Mouse (Mus musculus): ENCODE measurements around the gene Katnb1. TPM values are rescaled to one million over a fixed set of nuclear protein-coding genes. Genes with fewer than 3 reads are reported as not detected.

Katnb1 gene
- 5.5 TPM for polyA plus RNA-seq (2014; fragmentation: Illumina TruSeq; extraction: RNeasy Lipid Tissue Mini Kit (QIAGEN cat#74804); ENCODE audit: insufficient read depth, low read depth, low replicate concordance)

DNA sequence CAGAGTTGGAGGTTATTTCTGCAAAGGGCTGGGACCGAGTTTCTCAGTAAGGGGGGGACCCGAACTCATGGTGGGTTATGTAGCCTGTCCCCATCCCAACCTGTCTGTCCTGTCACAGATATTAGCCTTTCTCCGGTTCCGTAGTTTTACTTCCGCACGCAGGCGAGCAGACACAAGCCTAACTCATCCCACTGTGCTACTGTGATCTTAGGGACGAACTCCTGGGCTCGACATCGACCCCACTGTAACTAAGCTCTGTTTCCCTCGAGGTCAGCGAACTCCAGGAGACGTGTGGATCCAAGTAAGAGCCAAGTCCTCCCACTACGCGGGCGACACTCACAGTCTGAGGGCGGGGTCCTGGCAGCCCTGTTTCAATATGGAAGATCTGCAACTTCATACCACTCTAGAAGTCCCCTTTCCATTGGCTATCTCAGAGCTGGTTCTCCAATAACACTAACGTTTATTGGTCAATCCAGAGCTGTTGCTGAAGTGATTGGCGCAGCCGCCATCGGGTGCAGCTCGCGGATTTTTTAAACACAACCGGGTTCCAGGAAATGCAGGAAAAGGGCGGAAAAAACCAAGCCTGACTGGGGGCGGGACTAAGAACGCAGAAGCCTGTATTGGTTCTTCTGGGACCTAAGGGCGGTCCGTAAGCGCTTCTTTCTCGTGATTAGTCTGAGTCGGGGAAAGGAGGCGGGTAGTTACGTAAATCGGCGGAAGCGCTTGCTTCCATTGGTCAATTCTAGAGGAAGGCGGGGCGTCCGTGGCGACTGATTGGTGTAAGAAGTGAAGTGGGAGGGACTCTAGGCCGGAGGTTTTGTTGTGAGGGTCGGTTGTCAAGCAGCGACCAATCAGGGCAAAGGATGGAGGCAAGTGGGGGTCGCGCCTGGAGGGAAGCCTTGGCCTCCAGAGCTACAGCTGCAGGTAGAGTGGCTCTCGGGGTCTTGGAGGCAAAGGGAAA is at the start of gene Katnb1:
Gene Katnb1, plus strand, starts transcription at position 806 of the 961 bp plus-strand sequence.

DNA sequence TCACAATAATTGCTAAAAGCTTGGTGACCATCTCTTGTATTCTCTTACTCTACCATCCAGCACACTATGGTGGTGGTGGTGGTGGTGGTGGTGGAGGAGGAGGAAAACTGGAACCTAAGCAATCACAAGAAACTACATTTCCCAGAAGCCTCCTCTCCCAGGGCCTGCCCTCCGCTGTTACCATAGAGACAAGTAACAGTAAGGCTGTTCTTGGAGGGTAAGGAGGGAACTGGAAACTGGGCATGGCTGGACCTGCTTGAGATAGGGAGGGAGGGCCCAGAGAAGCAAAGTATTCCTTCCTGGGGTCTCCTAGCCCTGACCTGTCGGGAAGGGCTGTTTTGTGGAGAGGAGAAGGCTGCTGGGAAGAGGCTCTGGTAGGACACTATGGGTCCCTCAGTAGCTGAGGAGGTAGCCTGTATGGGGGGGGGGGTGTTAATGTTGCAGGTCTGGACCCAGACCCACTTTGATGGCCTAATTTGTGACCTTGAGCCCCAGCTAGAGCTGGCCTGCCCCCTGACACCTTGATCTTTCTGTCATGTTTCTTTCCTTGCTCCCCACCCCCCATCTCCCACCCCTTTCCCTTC is 26.0 kb upstream of the Katnb1 start, which contains the start of gene Drc7:
Gene Drc7, plus strand, starts transcription at position 177 of the 584 bp plus-strand sequence.

Other genes starting within 250 kb of the Katnb1 start
- gene Coq9, start 242.9 kb upstream of the Katnb1 start, polyA plus RNA-seq (2014; fragmentation: Illumina TruSeq; extraction: RNeasy Lipid Tissue Mini Kit (QIAGEN cat#74804); ENCODE audit: insufficient read depth, low read depth, low replicate concordance), result 32.7 TPM
- 22.1 TPM for gene Ciapin1, start 242.8 kb upstream of the Katnb1 start, polyA plus RNA-seq (2014; fragmentation: Illumina TruSeq; extraction: RNeasy Lipid Tissue Mini Kit (QIAGEN cat#74804); ENCODE audit: insufficient read depth, low read depth, low replicate concordance)
- 60.7 TPM for gene Polr2c, start 223.7 kb upstream of the Katnb1 start, polyA plus RNA-seq (2014; fragmentation: Illumina TruSeq; extraction: RNeasy Lipid Tissue Mini Kit (QIAGEN cat#74804); ENCODE audit: insufficient read depth, low read depth, low replicate concordance)
- gene Dok4, start 204.9 kb upstream of the Katnb1 start, polyA plus RNA-seq (2014; fragmentation: Illumina TruSeq; extraction: RNeasy Lipid Tissue Mini Kit (QIAGEN cat#74804); ENCODE audit: insufficient read depth, low read depth, low replicate concordance), result 21.7 TPM
- 8.3 TPM for gene Ccdc102a, start 163.1 kb upstream of the Katnb1 start, polyA plus RNA-seq (2014; fragmentation: Illumina TruSeq; extraction: RNeasy Lipid Tissue Mini Kit (QIAGEN cat#74804); ENCODE audit: insufficient read depth, low read depth, low replicate concordance)
- gene Adgrg5, start 157.5 kb upstream of the Katnb1 start, polyA plus RNA-seq (2014; fragmentation: Illumina TruSeq; extraction: RNeasy Lipid Tissue Mini Kit (QIAGEN cat#74804); ENCODE audit: insufficient read depth, low read depth, low replicate concordance), result 1.3 TPM
- gene Adgrg1, start 106.4 kb upstream of the Katnb1 start, polyA plus RNA-seq (2014; fragmentation: Illumina TruSeq; extraction: RNeasy Lipid Tissue Mini Kit (QIAGEN cat#74804); ENCODE audit: insufficient read depth, low read depth, low replicate concordance), result 29.7 TPM
- gene Adgrg3, start 63.5 kb upstream of the Katnb1 start, polyA plus RNA-seq (2014; fragmentation: Illumina TruSeq; extraction: RNeasy Lipid Tissue Mini Kit (QIAGEN cat#74804); ENCODE audit: insufficient read depth, low read depth, low replicate concordance), result 2.0 TPM
- 8.8 TPM for gene Drc7, start 26.1 kb upstream of the Katnb1 start, polyA plus RNA-seq (2014; fragmentation: Illumina TruSeq; extraction: RNeasy Lipid Tissue Mini Kit (QIAGEN cat#74804); ENCODE audit: insufficient read depth, low read depth, low replicate concordance)
- gene Kifc3, start 121.6 kb downstream of the Katnb1 start, polyA plus RNA-seq (2014; fragmentation: Illumina TruSeq; extraction: RNeasy Lipid Tissue Mini Kit (QIAGEN cat#74804); ENCODE audit: insufficient read depth, low read depth, low replicate concordance), result 36.8 TPM
- 3.0 TPM for gene Cngb1, start 225.4 kb downstream of the Katnb1 start, polyA plus RNA-seq (2014; fragmentation: Illumina TruSeq; extraction: RNeasy Lipid Tissue Mini Kit (QIAGEN cat#74804); ENCODE audit: insufficient read depth, low read depth, low replicate concordance)
- 4.0 TPM for gene Tepp, start 229.4 kb downstream of the Katnb1 start, polyA plus RNA-seq (2014; fragmentation: Illumina TruSeq; extraction: RNeasy Lipid Tissue Mini Kit (QIAGEN cat#74804); ENCODE audit: insufficient read depth, low read depth, low replicate concordance)